Mouse (Mus musculus): ENCODE data around the gene Vasn.

Vasn gene

GRCm38 (mm10) chr16:4643670-4644419 lies 4.1 kb downstream of the Vasn start:
- no peak for DNase-seq

GRCm38 (mm10) chr16:4645867-4646266 lies 6.1 kb downstream of the Vasn start:
- no peak for DNase-seq

DNA sequence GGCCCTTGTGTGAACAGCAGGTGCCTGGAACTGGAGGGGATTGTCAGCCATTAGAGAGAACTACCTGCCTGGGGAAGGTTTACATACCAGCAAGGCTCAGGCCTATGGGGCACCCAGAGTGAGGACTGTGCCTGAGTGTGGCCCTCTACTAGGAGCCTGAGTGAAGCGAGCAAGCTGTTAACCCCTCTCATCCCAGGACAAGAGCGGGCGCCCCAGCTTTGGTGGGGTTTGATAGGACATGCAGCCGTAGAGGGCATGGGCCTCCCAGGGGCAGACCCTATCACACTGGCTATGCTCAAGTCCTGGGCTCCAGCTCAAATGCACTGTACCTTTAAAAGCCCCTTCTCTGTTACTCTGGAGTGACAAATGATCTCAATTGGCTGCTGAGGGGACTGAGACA lies 7.1 kb downstream of the Vasn start:
- DNase-seq: no peak

GRCm38 (mm10) chr16:4647651-4648141 lies 8.0 kb downstream of the Vasn start:
- no peak for DNase-seq

- DNase-seq: no peak
Measured at GRCm38 (mm10) chr16:4648416-4649023, 8.8 kb downstream of the Vasn start.

GRCm38 (mm10) chr16:4649211-4649610 lies 9.5 kb downstream of the Vasn start:
- no peak for DNase-seq

DNA sequence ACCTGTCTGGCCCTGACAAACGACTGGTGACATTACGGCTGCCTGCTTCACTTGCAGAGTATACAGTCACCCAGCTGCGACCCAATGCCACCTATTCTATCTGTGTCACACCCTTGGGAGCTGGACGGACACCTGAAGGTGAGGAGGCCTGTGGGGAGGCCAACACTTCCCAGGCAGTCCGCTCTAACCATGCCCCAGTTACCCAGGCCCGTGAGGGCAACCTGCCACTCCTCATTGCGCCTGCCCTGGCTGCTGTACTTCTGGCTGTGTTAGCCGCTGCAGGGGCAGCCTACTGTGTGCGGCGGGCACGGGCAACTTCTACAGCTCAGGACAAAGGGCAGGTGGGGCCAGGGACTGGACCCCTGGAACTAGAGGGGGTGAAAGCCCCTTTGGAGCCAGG lies 10.0 kb downstream of the Vasn start:
- no peak for DNase-seq

DNA sequence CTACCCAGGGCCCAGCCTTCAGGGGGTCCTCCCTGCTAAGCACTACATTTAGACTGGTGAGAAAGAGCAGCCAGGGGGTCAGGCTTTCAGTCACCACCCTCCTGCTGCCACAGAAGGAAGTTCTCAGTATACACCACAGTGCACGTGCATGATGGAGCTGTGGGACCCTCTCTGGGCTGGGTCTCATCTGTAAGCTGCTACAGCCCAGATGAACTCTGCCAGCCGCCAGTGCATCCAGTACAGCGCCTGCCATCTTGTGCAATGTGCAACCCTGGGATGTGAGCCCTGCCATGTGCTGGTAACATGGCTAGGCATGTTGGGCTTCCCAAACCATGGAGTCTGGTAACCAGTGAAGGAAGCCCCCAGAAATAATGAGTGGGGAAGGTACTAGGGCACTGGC lies 10.4 kb downstream of the Vasn start:
- DNase-seq: no peak

DNA sequence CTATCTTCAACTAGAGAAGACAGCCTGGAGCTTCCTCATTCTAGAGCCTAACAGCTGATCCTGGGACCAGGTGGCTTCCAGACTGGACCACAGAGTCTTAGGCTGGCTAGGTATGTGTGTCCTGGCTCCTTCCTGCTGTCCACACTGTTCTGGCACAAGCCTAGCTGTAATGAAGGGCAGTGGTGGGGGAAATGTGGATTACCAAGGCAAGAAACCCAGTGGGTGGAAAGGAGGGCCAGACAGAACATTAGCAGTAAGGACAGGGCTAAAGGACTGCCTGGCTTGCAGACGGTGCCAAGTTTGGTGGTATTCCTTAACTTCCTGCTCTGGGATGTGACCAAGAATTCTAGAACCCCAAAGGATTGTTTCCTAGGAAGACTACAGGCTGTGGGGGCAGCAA lies 11.3 kb downstream of the Vasn start:
- DNase-seq: no peak

- no peak for DNase-seq
Measured at GRCm38 (mm10) chr16:4651624-4652023, 11.9 kb downstream of the Vasn start.

- no peak for DNase-seq
Measured at GRCm38 (mm10) chr16:4652707-4653416, 13.1 kb downstream of the Vasn start.

DNA sequence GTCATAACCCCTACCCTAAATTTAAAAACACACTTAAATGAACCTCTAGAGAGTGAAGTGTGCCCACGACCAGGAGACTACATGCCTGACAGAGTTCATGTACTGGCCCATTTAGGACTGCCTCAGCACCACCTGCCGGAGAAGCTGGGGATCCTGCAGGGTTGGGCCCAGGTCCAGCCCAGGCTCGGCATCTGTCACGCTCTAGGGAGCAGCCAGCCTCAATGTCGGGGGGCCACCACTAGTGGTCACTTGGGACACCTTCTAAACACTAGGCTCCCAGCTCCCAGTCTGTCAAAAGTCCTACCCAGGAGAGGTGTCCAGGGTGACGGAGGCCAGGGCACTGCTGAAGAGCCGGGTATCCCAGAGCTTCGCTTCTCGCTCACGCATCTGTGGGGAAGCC lies 15.0 kb downstream of the Vasn start:
- no peak for DNase-seq

GRCm38 (mm10) chr16:4655251-4655734 lies 15.6 kb downstream of the Vasn start:
- no peak for DNase-seq

DNA sequence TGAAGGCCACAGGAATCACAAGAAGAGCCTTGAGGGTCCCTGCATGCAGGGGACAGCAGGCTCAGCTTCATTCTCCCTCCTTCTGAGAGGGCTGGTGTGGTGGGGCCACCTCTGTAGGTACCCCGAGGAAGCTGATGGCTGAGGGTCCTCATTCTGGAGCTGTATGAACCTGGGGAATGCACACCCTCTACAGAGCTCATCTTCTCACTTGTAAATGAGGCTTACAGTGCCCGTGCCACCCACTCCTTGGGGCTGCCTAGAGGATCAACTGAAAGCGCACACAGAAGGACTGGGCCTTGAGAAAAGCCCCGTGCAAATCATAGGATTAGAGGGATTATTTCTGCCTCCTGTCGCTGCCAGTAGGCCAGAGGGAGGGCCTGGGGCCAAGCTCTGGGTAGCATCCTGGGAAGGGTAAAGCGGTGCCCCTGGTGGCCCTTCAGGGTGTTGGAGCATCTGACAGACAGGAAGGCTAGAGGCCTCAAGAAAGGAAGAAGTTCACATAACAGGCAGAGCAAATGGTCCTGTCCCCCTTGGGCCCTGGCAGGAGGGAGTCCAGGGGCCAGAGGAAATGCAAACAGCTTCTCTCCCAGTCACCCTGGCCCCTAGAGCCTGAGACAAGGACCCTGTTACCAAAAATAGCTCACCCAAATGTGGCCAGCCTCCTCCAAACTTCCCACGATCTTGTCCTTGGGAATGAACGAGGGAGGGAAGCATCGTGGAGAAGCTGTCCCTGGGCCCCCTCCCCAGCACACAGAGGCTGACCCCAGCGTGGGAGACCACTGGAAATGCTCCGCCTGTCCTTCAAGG lies 16.2 kb downstream of the Vasn start:
- DNase-seq: no peak

- no peak for DNase-seq
Measured at GRCm38 (mm10) chr16:4656571-4657081, 16.9 kb downstream of the Vasn start.

GRCm38 (mm10) chr16:4658781-4659245 lies 19.1 kb downstream of the Vasn start:
- no peak for DNase-seq

GRCm38 (mm10) chr16:4659326-4659725 lies 19.6 kb downstream of the Vasn start:
- no peak for DNase-seq

GRCm38 (mm10) chr16:4661605-4662004 lies 21.9 kb downstream of the Vasn start:
- DNase-seq: no peak

- DNase-seq: no peak
Measured at GRCm38 (mm10) chr16:4663806-4664205, 24.1 kb downstream of the Vasn start.

- no peak for DNase-seq
Measured at GRCm38 (mm10) chr16:4665726-4666125, 26.0 kb downstream of the Vasn start.

DNA sequence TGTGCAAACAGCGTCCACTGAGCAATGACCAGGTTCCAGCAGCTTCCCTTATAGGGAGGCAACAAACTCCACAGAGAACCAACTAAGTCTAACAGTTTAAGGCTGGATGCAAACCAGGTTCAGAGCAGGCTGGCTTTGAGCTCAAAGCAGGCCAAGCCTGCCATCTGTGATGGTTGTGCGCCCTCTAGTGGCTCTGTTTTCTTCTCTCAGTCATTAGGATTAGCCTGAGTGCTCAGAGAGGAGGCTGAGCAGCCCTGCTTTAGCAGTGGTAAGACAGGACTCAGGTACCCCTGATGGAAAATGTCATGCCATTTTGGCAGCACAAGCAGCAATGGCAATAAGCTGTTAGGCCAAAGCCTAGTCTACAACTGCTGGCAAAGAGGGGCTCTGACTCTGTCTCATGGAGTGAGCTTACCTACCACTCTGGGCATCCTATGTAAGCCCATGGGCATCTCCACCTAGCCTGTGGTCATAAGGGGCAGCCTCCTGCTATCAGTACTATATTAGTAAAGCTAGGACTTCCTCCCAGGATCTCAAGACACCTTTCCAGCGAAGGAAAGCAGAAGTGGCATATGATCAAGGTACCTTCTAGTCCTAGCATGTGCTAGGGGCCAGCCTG lies 27.6 kb downstream of the Vasn start:
- peak; percentile 84 for DNase-seq

DNA sequence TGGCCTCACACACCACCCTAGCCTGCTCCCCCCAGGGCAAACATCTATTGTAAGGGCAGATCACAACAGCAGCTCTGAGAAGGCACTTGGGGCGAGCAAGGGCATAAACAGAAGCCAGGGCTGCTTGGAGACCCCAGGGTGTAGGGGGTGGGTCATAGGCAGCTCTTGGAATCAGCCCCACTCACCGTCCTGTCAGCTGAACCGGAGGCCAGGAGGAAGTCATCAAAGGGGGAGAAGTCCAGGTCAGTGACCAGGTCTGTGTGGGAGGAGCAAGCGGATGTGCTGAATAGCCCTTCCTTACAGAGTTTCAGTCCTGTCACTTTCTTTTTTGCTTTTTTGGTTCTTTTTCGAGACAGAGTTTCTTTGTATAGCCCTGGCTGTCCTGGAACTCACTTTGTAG lies 30.6 kb downstream of the Vasn start:
- no peak for DNase-seq
